Mouse (Mus musculus) cerebellum, postnatal 10 days (tissue): ENCODE results near the gene Gm4131.
A peak's percentile ranks its signal among the peaks of the same experiment; 100 is the strongest.
"Not testable (repeated sequence)": the region's sequence is repeated elsewhere in the genome, so short reads cannot be mapped to it uniquely, and the experiment has no call there.

Experiments used
- DNase-seq, 2 experiments: peaks; one replicate each; pipeline ENCODE4 v3.0.0; 2021; ENCODE audit warnings: mixed read lengths in 2 of 2

The Gm4131 gene

GRCm38 (mm10) chr14:62566821-62567220, at the start of gene Gm4131:
Gm4131 (minus strand) TSS chr14:62566921.
- DNase-seq = not testable (repeated sequence)

- DNase-seq = no peak
These were observed 43.2 kb upstream of the Gm4131 start for GRCm38 (mm10) chr14:62609904-62610303.

- DNase-seq = peak; percentile 59 to 76
These were observed 41.1 kb upstream of the Gm4131 start for GRCm38 (mm10) chr14:62607791-62608196.

GRCm38 (mm10) chr14:62602869-62603268, 36.1 kb upstream of the Gm4131 start:
- peak in 1 of 2 experiments; percentile 11 for DNase-seq

- DNase-seq = peak in 1 of 2 experiments; percentile 6
These were observed 35.5 kb upstream of the Gm4131 start for GRCm38 (mm10) chr14:62602271-62602670.

GRCm38 (mm10) chr14:62600109-62600522, 33.4 kb upstream of the Gm4131 start:
- DNase-seq = no peak

- no peak for DNase-seq
These were observed 18.6 kb upstream of the Gm4131 start for GRCm38 (mm10) chr14:62585338-62585737.

GRCm38 (mm10) chr14:62584637-62585036, 17.9 kb upstream of the Gm4131 start:
- DNase-seq = no peak

GRCm38 (mm10) chr14:62581768-62582167, 15.0 kb upstream of the Gm4131 start:
- no peak for DNase-seq

GRCm38 (mm10) chr14:62580945-62581344, 14.2 kb upstream of the Gm4131 start:
- DNase-seq = no peak

GRCm38 (mm10) chr14:62575862-62576261, 9.1 kb upstream of the Gm4131 start:
- DNase-seq = peak; percentile 60 to 70

- no peak for DNase-seq
These were observed 8.2 kb upstream of the Gm4131 start for GRCm38 (mm10) chr14:62574906-62575305.

GRCm38 (mm10) chr14:62573454-62573853, 6.7 kb upstream of the Gm4131 start:
- DNase-seq = no peak

GRCm38 (mm10) chr14:62570299-62570698, 3.6 kb upstream of the Gm4131 start:
- no peak for DNase-seq

GRCm38 (mm10) chr14:62569463-62569862, 2.7 kb upstream of the Gm4131 start:
- DNase-seq = no peak

GRCm38 (mm10) chr14:62563679-62564078, 3.0 kb downstream of the Gm4131 start:
- peak; percentile 62 to 63 for DNase-seq

- peak in 1 of 2 experiments; percentile 41 for DNase-seq
These were observed 4.6 kb downstream of the Gm4131 start for GRCm38 (mm10) chr14:62561875-62562748.

GRCm38 (mm10) chr14:62557111-62557510, 9.6 kb downstream of the Gm4131 start:
- no peak for DNase-seq

- no peak for DNase-seq
These were observed 10.6 kb downstream of the Gm4131 start for GRCm38 (mm10) chr14:62555840-62556810.

- peak; percentile 87 to 91 for DNase-seq
These were observed 11.4 kb downstream of the Gm4131 start, which contains the start of gene Fam124a for GRCm38 (mm10) chr14:62555309-62555829. Fam124a (plus strand) TSS chr14:62555737.

- DNase-seq = peak; percentile 19 to 25
These were observed 12.9 kb downstream of the Gm4131 start for GRCm38 (mm10) chr14:62553786-62554185.

GRCm38 (mm10) chr14:62552771-62553170, 13.9 kb downstream of the Gm4131 start:
- DNase-seq = no peak

GRCm38 (mm10) chr14:62550121-62550520, 16.6 kb downstream of the Gm4131 start:
- DNase-seq = no peak
